Mouse (Mus musculus) forebrain, embryonic 15.5 days (tissue): Measurements from ENCODE around the gene Gtf2f2. TPM values are rescaled to one million over a fixed set of nuclear protein-coding genes. Genes with fewer than 3 reads are reported as not detected.
"Not testable (repeated sequence)": the region's sequence is repeated elsewhere in the genome, so short reads cannot be mapped to it uniquely, and the experiment has no call there.

Experiments used
- ATAC-seq: fragments of 200-750 bp; cut with Nextera tagmentation; replicated peaks from 2 replicates; pipeline ENCODE4 v1.8.0; 2017; ENCODE audit warnings: mild to moderate bottlenecking, moderate TSS enrichment, moderate library complexity
- H3K27ac ChIP-seq: fragments of 300-500 bp; sonication (generic); replicated peaks from 2 replicates; pipeline ENCODE4 v1.5.1; 2015; ENCODE audit warnings: mild to moderate bottlenecking, inconsistent platforms
- H3K27me3 ChIP-seq: fragments of 300-500 bp; sonication (generic); 2 replicates; pipeline ENCODE4 v1.6.1; 2015; ENCODE audit warnings: inconsistent platforms
- H3K36me3 ChIP-seq: fragments of 300-500 bp; sonication (generic); 2 replicates; pipeline ENCODE4 v1.6.1; 2015; ENCODE audit warnings: mild to moderate bottlenecking, inconsistent platforms
- H3K4me1 ChIP-seq: fragments of 300-500 bp; sonication (generic); 2 replicates; pipeline ENCODE4 v1.6.1; 2015; ENCODE audit warnings: inconsistent platforms
- H3K4me2 ChIP-seq: fragments of 300-500 bp; sonication (generic); replicated peaks from 2 replicates; pipeline ENCODE4 v1.6.1; 2015; ENCODE audit warnings: mild to moderate bottlenecking, inconsistent platforms
- H3K4me3 ChIP-seq: fragments of 300-500 bp; sonication (generic); 2 replicates; pipeline ENCODE4 v1.5.1; 2015; ENCODE audit warnings: mild to moderate bottlenecking, inconsistent platforms
- H3K9ac ChIP-seq: fragments of 300-500 bp; sonication (generic); replicated peaks from 2 replicates; pipeline ENCODE4 v1.6.1; 2015; ENCODE audit warnings: mild to moderate bottlenecking, inconsistent platforms
- H3K9me3 ChIP-seq: fragments of 300-500 bp; sonication (generic); 2 replicates; pipeline ENCODE4 v1.6.1; 2016; ENCODE audit warnings: inconsistent platforms
- WGBS: fragments of 180-500 bp; shearing (Covaris S2); methylation state at CpG from one replicate; pipeline ENCODE4 v1.1.7; 2015; ENCODE audit warnings: mixed read lengths; 5-methylcytosine and 5-hydroxymethylcytosine counted together
- polyA plus RNA-seq: library from polyadenylated mRNA; unstranded; fragments of >200 nt; fragmentation: Nextera tagmentation; extraction: Ambion mirVana; gene quantifications from 2 replicates; pipeline ENCODE4 v1.2.1, GENCODE M21; 2015

Gtf2f2 gene
- polyA plus RNA-seq, 1 experiment from 2014 or later = 47.4 TPM

DNA sequence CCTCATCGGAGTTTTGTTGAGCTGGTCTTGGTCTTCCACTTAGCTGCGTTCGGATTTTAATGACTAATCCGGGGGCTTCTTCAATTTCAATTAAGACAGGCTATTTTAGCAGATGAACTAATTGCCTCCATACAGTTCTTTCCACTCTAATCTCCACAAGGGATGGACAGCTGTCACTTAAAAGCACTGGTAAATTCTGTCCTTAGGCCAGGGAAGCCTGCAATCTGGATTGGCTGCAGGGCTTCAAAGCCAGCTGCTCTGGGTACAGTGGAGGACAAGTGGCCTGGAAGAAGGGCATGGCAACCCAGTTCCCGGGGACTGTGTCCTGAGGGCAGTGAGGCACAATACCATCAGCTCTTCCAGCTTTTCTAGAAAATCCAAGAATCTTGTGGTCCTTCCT lies 139.6 kb downstream of the Gtf2f2 start:
- 2% methylated on average over 4 of the region's 5 CpGs for WGBS
- no peak overlapping the region for H3K4me2 ChIP-seq

DNA sequence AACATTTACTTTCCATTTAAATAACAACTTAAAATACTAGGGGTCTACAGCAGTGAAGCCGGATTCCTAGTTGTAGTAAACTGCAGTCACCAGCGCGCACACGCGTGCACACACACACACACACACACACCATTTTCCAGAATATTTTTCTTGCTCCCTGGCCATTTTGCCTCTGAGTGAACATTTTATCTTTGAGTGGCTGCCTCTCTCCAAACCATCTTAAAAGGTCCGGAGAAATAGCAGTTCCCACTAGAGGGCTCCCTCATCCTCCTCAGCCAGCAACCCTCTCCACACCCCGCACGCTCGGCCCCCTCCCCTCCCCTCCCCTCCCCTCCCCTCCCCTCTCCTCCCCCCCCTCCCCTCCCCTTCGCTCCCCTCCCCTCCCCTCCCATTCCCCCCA lies 140.0 kb downstream of the Gtf2f2 start:
- ATAC-seq = peak; percentile 73; the same call in 1 of the 2 replicates
- WGBS = 13% methylated on average over 9 of the region's 10 CpGs

More for the DNA sequence above, 139.6 kb downstream of the Gtf2f2 start:
- Histone ChIP-seq H3K4me1 (peaks cover 6% of the 10 kb centered on the region; the same call in 1 of the 2 replicates), H3K9ac (no peak overlapping the region), H3K9me3 (no peaks in the 10 kb centered on the region), H3K4me3 (no peak overlapping the region), H3K36me3 (no peaks in the 10 kb centered on the region), H3K27ac (peak overlapping the region; percentile 66; the same call in 1 of the 2 replicates), H3K27me3 (no peaks in the 10 kb centered on the region)
- ATAC-seq = peak; percentile 45; the same call in 1 of the 2 replicates

GRCm38 (mm10) chr14:75869769-75870363 lies 140.8 kb downstream of the Gtf2f2 start:
- Histone ChIP-seq H3K27me3 (no peaks in the 10 kb centered on the region), H3K9ac (no peak overlapping the region), H3K4me3 (no peak overlapping the region), H3K27ac (no peak overlapping the region), H3K4me2 (no peak overlapping the region), H3K4me1 (0 out of 2 replicates have a peak, but pooled peaks cover 5% of the 10 kb centered on the region), H3K36me3 (no peaks in the 10 kb centered on the region), H3K9me3 (no peaks in the 10 kb centered on the region)
- no peak for ATAC-seq
- WGBS = 73% methylated on average over 14 of the region's 14 CpGs

More for the DNA sequence above, 140.0 kb downstream of the Gtf2f2 start:
- Histone ChIP-seq H3K4me2 (peak overlapping the region; percentile 33), H3K4me3 (peak overlapping the region; percentile 20; the same call in 1 of the 2 replicates), H3K9ac (no peak overlapping the region), H3K4me1 (0 out of 2 replicates have a peak, but pooled peaks cover 5% of the 10 kb centered on the region), H3K27me3 (no peaks in the 10 kb centered on the region), H3K9me3 (no peaks in the 10 kb centered on the region), H3K27ac (no peak overlapping the region), H3K36me3 (no peaks in the 10 kb centered on the region)

DNA sequence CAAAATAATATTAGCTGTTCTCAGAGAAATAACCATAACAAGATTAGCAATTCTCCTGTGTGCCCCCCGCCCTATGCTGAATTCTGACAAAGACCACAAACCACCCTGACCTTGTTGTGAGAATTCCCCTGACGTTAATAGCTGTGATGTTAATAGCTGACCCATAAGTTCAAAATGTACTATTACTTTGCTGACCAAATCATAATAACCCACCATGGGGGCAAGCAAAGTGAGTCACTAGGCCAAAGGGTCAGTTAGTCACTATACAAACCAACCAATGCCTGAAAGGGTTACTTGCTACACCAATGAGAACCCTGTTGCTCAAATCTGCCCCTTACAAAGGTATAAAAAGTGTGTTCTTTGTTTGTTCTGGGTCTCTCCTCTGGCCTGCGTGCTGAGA lies 142.6 kb downstream of the Gtf2f2 start:
- not testable (repeated sequence) for H3K9me3 ChIP-seq, H3K4me3 ChIP-seq, ATAC-seq, H3K27ac ChIP-seq, H3K27me3 ChIP-seq, H3K36me3 ChIP-seq, H3K4me2 ChIP-seq, H3K9ac ChIP-seq, H3K4me1 ChIP-seq
- WGBS = 66% methylated on average over 3 of the region's 3 CpGs

DNA sequence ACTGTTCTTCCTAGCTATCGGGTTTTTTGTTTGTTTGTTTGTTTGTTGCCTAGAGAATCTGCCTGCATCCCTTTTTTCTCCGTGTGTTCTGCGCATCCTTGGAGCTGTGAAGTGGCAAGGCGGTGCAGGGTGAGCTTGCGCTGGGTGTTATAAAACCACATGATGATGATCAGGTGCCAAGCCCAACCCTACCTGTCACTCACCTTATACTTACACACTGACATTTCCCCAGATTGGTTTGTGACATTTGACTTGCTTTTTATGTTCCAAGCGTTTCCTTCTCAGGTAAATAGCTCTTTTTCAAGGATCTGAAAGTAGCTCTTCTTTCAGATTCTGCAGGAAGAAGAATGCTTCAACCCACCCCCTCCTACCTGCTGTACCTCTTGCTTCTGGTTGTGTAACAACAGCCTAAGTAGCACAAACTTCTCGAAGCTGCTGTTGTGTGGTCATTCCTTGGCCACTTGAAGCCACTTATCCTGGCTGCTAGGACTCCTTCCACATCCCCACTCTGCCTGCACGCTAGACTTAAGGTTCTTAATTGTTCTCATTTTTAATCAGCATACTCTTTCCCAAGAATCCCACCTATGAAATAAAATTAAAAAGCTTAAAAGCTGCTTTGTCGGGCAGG lies 143.8 kb downstream of the Gtf2f2 start:
- WGBS = 81% methylated on average over 9 of the region's 9 CpGs
- Histone ChIP-seq H3K4me3 (no peak overlapping the region), H3K9me3 (no peaks in the 10 kb centered on the region), H3K9ac (no peak overlapping the region), H3K36me3 (no peaks in the 10 kb centered on the region), H3K27me3 (no peaks in the 10 kb centered on the region), H3K27ac (no peak overlapping the region), H3K4me1 (peaks cover 9% of the 10 kb centered on the region), H3K4me2 (no peak overlapping the region)
- no peak for ATAC-seq

GRCm38 (mm10) chr14:75863549-75864409 lies 146.9 kb downstream of the Gtf2f2 start:
- Histone ChIP-seq H3K9ac (no peak overlapping the region), H3K27ac (0 out of 2 replicates have a peak overlapping the region, but pooled peaks have one; percentile 6), H3K4me1 (peaks cover 5% of the 10 kb centered on the region), H3K27me3 (no peaks in the 10 kb centered on the region), H3K4me3 (no peak overlapping the region), H3K4me2 (no peak overlapping the region), H3K36me3 (no peaks in the 10 kb centered on the region), H3K9me3 (no peaks in the 10 kb centered on the region)
- 9% methylated on average over 7 of the region's 7 CpGs for WGBS
- ATAC-seq = peak; percentile 55

DNA sequence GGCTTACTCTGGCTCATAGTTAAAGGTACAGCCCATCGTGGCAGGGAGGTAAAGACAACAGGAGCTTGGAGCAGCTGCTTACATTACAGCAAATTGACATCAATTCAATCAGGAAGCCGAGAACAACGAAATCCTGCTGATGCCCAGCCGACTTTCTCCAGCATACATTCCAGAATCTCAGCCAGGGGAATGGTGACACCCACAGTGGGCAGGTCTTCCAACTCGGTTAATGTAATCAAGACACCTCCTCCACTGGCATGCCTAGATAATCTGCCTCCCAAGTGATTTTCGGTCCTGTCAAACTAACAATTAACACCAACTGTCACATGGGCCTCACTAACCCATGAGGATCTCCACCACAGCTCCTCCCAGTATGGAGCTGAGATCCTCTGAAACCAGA lies 148.0 kb downstream of the Gtf2f2 start:
- WGBS = 93% methylated on average over 6 of the region's 6 CpGs
- Histone ChIP-seq H3K27ac (no peak overlapping the region), H3K36me3 (no peaks in the 10 kb centered on the region), H3K9me3 (no peaks in the 10 kb centered on the region), H3K9ac (no peak overlapping the region), H3K4me3 (no peak overlapping the region), H3K4me2 (no peak overlapping the region), H3K4me1 (peaks cover 5% of the 10 kb centered on the region), H3K27me3 (no peaks in the 10 kb centered on the region)
- ATAC-seq = no peak

- H3K4me1 ChIP-seq = peaks cover 5% of the 10 kb centered on the region
Observed at GRCm38 (mm10) chr14:75859619-75860018, 151.0 kb downstream of the Gtf2f2 start.

DNA sequence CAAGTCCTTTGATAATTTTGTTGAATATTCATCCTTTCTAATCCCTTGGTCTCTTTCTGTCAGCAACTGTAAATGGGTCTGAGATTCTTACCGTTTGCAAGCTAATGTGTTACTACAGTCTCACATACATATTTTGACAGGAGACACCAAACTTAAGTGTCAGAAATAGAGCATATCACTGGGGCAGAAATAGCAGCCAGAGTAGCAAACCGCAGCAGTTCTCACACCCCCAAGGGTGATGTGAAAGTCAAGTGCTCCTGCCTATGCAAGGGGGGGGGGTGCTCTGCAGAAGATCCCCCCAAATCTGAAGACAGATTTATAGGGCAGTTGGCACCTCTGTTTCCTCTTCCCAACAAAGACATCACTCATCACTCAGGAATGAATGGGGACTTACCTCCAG lies 152.5 kb downstream of the Gtf2f2 start:
- no peaks in the 10 kb centered on the region for H3K9me3 ChIP-seq
- 58% methylated on average over 2 of the region's 2 CpGs for WGBS
- no peak overlapping the region for H3K27ac ChIP-seq
- H3K27me3 ChIP-seq = no peaks in the 10 kb centered on the region
- ATAC-seq = no peak
- H3K4me1 ChIP-seq = no peaks in the 10 kb centered on the region
- H3K9ac ChIP-seq = no peak overlapping the region
- no peak overlapping the region for H3K4me2 ChIP-seq
- peaks cover 4% of the 10 kb centered on the region for H3K36me3 ChIP-seq
- no peak overlapping the region for H3K4me3 ChIP-seq

More at GRCm38 (mm10) chr14:75859619-75860018, 151.0 kb downstream of the Gtf2f2 start:
- Histone ChIP-seq H3K27me3 (no peaks in the 10 kb centered on the region), H3K4me3 (no peak overlapping the region), H3K27ac (no peak overlapping the region), H3K4me2 (no peak overlapping the region), H3K9me3 (no peaks in the 10 kb centered on the region), H3K9ac (no peak overlapping the region), H3K36me3 (no peaks in the 10 kb centered on the region)
- 93% methylated on average over 2 of the region's 2 CpGs for WGBS
- no peak for ATAC-seq

- H3K9me3 ChIP-seq = no peaks in the 10 kb centered on the region
- H3K4me3 ChIP-seq = no peak overlapping the region
- no peak overlapping the region for H3K4me2 ChIP-seq
- no peak overlapping the region for H3K27ac ChIP-seq
- no peaks in the 10 kb centered on the region for H3K4me1 ChIP-seq
- no peak overlapping the region for H3K9ac ChIP-seq
- ATAC-seq = no peak
- peaks cover 19% of the 10 kb centered on the region for H3K36me3 ChIP-seq
- 62% methylated on average over 17 of the region's 17 CpGs for WGBS
- H3K27me3 ChIP-seq = no peaks in the 10 kb centered on the region
Observed at GRCm38 (mm10) chr14:75855263-75855992, 155.2 kb downstream of the Gtf2f2 start.

- H3K36me3 ChIP-seq = peaks cover 52% of the 10 kb centered on the region
- no peak overlapping the region for H3K4me2 ChIP-seq
- H3K9ac ChIP-seq = no peak overlapping the region
- H3K4me1 ChIP-seq = peaks cover 26% of the 10 kb centered on the region
- no peak overlapping the region for H3K4me3 ChIP-seq
- no peaks in the 10 kb centered on the region for H3K9me3 ChIP-seq
- ATAC-seq = no peak
- no peak overlapping the region for H3K27ac ChIP-seq
- H3K27me3 ChIP-seq = no peaks in the 10 kb centered on the region
- 99% methylated on average over 5 of the region's 5 CpGs for WGBS
Observed at GRCm38 (mm10) chr14:75852016-75852415, 158.6 kb downstream of the Gtf2f2 start.
